Mouse (Mus musculus) frontal cortex, adult (tissue): ENCODE measurements around the gene Rpl18a.

ENCODE experiments used
- ATAC-seq: cut with Nextera tagmentation; 2 replicates; pipeline ENCODE4 v1.9.2; 2017; ENCODE audit warnings: mild to moderate bottlenecking, moderate library complexity, mixed read lengths; ENCODE audit not compliant: low TSS enrichment

Gene Rpl18a

DNA sequence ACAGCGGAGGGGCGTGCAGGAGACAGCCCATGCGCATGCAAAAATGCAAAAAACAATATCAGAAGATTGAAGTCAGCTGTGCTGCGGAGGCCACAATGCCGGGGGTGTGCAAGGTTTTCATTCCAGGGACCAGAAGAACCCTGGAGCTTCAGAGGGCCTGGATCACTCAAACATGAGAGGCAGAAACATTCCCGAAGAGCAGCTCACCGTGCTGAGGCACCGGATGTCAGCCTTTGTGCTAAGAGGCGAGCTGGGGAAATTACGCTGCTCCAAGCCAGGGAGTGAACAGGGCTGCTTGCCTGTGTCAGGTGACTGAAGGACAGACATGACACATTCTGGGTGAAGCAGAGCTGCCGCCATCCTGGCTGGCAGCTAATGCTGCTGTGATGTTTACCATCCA lies 16.7 kb downstream of the Rpl18a start:
- peak; percentile 48 for ATAC-seq

DNA sequence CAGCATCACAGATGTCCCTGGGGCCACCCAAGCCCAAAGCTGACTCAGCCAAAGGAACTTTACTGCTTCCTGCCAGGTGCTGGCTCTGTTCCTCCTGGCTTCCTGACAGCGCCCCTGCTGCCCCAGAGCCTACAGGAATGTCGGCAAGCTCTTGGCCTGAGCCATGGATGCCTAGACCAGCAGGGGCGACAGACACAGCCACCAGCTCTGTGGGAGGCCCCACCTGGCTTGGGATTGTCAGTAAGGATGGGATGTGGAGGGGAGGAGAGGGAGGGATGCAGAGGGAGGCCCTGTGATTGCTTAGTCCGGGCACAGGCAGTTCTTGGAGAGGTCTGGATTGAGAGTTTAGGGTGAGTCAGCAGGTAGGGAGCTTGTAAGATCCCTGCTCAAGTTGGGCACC lies 17.1 kb downstream of the Rpl18a start:
- ATAC-seq, result peak; percentile 56

DNA sequence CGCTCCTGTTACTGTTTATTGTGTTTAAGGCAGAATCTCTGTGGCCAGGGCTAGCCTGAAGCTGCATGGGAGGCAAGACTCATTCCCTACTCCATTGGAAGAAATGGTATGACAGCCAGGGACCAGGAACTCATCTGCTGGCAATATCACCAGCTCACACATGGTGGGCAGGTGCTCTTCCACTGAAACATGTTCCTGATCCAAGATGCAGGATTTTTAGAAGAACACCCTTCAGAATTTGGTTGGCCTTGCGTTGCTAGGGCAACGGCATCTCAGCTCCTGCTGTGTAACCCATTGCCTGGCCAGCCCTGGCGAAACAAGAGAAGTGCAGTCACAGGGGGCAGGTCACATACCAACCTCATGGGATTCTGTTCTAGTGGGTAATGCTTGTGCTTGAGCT lies 17.7 kb downstream of the Rpl18a start:
- ATAC-seq, result peak; percentile 58

DNA sequence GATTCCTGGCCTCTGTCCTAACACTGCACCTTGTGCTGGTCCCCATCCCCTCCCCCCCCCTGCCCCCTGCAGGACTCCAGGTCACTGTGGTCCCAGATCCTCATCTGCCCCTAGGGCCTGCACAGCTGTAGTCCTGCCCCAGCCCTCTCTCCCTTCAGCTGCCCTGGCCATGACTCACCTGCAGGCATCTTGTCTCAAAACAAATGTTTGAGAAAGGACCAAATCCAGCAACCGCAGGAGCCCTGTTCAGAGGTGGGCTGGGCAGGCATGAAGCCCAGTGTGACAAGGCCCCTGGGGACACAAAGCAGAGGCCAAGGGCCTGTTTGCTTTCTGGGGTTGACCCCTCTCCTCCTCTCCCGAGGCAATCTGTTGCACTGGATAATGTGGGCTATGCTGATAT lies 19.0 kb downstream of the Rpl18a start:
- ATAC-seq, result no peak

DNA sequence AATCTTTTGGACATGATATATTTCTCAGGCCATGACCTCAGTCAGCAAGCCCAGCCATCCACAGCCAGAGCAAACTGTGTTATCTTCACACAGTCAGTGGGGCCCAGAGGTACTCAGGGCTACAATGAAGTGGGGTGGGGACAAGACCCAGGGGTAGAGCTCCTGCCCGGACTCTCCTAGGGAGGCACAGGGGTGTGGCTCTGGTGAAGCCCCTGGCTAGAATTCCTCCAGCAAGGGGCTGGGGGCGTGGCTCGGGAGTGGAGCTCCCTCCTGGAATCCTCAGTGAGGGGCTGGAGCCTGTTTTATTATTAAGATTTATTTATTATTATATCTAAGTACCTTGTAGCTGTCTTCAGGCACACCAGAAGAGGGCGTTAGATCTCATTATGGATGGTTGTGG lies 20.8 kb downstream of the Rpl18a start:
- no peak for ATAC-seq

DNA sequence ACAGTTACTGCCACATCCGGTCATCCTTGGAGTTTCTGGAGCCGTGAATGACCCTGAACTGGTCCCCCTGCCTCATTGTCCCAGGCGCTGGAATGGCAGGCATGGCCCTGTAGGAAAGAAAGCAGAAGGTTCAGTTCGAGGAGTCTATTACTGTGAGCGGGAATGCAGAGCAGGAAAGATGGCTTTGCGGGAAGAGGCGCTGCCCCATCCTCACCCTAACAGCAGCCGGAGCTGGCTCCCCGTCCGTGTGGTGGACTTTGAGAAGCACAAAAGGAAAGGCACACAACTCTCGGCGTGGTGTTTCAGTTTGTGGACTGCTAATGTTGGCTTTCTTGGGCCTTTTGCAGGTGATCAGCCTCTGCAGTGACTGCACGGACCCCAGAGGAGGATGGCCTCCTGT lies 22.8 kb downstream of the Rpl18a start:
- ATAC-seq, result no peak

DNA sequence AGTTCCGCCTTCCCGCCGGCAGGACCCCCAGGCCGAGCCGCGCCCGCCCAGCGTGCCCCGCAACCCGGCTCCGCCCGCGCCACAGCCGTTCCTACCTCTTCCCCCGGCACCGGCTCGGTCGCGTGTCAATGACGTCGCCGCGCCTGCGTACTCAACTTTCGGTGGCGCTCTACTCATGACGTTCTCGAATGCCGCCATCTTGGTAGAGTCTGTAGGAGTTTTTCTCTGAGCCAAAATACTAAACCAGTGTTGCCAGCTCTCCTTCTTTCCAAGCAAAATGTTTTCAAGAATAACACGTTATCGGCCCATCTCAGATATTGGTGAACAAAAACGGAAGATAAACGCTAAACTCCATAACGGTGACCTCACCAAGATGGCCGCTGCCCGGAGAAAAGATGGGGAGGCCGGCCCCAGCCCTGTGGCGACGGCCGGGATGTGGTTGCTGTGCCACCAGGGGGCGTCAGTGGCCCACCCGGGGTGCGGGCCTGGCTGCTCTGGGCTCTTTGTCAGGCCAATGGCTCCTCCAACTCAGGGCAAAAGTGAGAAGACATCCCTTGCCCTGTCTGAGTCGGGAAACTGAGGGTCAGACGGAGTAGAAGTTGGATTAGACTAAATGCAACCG lies 23.7 kb downstream of the Rpl18a start, which contains the start of gene Ccdc124:
Ccdc124 (minus strand) TSS at position 572 of the 622 bp plus-strand sequence.
- peak; percentile 73 for ATAC-seq

DNA sequence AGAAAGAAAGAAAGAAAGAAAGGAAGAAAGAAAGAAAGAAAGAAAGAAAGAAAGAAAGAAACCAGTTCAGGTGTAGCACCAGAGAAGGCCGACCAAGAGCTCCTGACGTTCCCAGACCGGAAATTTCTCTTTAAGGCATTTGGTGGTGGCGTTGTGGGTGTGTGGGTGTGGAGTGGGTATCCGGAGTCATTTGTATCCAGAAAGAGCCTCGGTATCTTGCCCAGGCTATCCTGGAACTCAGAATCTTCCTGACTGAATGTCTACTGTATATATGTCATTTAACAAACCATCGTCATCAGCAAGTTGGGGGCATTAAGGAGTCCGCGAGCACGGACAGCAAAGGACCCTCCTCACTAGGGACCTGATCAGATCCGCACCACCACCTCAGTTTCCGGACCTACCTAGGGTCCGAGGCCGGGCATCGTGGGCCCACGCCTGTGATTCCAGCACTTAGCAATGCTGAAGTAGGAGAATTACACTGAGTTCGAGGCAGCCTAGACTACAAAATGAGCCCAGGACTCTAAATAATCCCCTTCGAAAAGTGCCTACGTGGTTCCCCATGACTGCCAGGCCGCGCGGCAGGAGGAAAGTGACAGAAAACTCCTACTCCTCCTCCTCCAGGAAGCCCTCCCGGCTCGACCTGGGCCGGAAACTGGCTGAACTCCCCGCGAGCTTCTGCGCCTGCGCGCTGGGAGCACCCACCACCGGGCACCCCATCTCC lies 24.4 kb downstream of the Rpl18a start:
- ATAC-seq, result no peak

DNA sequence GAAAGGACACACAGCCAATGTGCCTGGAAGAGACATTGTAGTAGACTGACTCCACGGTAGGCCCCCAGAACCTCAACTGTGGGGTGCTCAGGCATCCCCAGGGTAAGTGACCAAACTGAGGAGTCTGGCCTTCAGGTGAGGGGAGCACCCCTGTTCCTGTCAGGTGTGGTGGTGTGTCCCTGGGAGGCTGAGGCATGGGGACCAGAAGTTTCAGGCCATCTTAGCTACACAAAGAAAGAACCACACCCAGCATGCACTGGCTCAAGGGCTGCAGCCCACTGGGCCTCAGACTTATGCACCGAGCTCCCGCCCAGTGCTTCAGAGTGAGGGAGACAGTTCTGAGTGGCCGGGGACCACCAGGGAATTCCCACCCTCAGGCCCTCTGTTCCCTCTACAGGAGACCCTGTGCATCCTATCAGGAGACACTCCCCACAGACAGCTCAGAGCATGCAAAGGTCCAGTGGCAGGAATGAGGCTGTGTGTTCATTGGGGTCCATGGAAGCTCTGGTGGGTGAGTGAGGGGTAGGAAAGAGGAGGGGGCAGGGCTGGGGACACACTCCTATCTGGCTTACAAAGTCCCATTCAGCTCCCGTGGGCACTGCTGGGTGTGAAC lies 25.9 kb downstream of the Rpl18a start:
- no peak for ATAC-seq

DNA sequence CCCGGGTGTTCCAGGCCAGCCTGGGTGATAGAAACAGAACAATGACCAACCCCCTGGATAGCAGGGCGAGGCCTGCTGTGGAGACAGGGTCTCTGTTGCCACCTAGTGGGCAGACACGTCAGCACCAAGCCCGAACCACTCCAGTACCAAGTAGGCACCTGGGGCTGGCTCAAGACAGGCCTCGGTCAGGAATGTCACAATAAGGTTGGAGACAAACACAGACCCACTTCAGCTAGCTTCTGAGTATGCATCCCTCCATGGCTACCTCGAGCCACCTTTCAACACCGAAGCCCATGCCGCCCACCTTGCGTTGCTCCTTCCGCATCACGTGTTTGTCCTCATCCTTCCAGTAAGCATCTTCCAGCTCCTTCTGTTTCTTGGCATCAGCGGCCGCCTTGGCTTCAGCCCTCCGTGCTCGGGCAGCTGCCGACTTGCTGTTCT lies 27.6 kb downstream of the Rpl18a start:
- ATAC-seq, result peak; percentile 31

DNA sequence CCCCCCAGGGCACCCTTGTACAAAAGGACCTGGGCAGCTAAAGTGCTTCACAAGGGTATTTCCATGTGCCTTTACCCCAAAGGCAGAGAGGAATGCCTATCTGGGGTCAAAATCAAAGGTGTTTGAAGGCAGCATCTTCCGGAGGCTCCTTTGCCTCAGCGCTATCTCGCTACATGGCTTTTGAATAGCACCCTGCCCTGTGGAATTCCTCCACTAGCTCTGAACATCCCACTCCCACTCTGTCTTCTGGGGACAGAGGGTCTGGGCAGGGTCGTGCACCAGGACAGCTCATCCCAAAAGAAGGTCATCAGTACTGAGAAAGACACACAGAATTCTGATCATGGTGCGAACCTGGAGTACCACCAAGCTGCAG lies 28.0 kb downstream of the Rpl18a start:
- ATAC-seq, result no peak

DNA sequence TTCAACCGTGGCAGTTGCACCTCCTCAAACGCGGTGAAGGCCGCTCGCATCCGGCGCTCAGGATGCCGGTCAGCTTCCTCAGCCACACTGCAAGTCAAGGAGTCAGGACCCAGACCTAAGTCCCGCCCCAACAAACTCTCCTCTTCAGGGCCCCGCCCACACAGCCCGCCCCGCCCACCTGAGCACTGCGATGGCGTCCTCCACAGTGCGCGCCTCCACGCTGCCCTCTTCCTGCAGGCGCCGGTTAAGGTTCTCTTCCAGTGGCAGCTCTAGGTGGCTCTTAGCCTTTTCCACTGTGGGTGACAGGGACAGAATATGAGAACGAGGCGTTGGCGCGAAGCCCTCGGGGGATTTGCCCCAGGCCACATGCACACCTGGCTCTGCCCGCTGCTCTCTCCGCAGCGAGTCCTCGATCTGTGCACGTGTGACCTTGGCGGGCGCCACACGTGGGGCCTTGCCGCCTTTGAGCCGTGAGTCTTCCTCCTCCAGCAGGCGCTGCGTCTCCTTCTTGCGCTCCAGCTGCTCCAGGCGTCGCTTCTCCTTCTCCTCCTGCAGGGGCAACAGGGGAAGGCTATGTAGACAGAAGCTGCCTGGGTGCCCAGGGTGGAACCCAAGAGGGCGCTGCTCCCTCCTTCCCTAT lies 28.5 kb downstream of the Rpl18a start:
- no peak for ATAC-seq

DNA sequence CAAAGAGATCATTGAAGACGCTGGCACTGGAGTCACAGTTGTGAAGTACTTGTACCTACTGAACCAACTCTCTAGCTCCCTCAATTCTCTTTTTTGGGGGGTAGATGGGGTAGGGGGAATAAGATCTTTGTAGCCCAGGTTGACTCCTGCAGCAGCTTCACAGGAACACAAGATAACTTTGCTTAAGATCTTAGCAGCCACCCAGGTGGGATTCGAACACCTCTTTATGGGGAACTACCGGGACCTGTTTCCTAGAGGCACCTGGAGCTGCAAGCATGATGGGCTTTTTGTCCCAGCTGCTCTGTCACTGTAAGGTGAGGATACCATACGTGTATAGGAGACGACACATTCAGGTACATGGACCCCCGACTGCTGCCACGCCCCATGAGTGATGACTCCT lies 30.6 kb downstream of the Rpl18a start:
- no peak for ATAC-seq

DNA sequence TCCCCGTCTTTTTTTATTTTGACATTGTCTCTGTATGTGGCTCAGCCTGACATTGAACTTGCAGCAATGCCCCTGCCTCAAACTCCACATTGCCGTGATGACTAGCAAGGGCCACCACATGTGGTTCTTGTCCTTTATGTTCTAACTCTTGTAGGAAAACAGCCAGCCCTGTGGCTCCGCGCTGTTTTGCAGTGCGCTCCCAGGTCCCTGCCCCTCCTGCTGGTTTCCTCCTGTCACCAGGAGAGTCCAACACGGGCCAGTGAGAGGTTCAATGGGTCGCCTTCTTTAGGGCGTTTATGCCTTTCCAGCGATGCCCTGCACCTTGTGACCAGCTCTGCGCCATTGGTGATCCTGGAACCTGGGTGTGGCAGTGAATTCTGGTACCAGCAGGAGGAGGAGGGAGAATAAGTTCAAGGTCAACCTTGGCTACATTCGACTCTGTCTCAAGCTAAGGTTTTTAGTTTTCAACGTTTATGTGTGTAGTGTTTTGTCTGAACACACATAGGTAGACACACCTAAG lies 31.2 kb downstream of the Rpl18a start:
- peak; percentile 4; the same call in 1 of the 2 replicates for ATAC-seq

DNA sequence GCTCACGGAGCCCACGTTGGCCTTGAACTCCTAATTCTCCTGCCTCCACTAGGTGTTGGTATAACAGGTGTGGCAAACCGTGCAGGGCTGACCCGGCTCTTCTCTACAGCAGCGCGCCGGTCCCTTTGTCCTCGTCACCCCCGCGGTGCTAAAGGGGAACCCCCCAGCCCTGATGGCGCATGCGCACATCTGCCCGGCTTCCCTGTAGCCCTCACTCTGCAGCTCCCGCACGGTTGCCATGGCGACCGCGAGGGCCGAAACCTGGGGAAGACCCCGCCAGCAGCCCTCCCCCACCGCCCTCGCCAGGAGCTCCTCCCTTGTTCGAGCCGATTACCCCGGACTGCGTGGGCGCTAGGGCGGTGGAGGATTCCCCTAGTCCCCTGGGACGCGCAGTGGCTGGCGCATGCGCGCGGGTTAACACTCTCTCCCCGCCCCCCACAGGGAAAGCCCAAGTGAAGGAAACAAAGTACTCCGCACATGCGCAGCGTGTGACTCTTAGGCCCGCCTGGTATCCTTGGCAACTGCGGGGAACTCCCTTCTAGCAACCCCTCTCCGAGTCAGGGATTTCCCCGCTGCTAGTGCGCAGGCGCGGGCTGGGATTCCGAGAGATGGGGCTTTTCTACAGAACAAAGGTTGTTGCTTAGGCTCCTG lies 31.7 kb downstream of the Rpl18a start:
- ATAC-seq, result peak; percentile 69

DNA sequence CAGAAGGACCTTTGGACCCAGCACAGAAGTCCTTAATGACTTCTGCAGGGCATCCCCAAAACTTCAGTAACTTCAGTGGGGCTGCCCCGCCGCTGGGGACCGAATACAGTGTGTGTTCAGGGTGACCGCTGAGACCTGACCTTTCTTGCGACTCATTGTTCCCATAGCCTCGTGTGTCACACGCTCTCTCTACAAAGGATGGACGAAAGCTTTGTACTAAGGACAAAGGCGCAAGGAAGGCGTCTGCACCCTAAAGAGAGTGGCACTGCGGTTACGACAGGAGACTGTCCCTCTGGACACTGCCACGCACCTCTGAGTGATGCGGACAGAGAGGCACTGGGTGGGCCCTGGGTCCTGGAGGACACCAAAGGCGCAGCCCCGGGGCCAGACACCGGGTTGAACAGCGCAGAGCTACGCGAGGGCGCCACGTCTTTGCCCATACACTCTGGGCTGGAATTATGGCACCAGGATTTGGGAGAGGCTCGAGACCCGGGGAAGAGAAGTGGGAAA lies 32.4 kb downstream of the Rpl18a start:
- 0 out of 2 replicates have a peak, but pooled peaks have one; percentile 1 for ATAC-seq

DNA sequence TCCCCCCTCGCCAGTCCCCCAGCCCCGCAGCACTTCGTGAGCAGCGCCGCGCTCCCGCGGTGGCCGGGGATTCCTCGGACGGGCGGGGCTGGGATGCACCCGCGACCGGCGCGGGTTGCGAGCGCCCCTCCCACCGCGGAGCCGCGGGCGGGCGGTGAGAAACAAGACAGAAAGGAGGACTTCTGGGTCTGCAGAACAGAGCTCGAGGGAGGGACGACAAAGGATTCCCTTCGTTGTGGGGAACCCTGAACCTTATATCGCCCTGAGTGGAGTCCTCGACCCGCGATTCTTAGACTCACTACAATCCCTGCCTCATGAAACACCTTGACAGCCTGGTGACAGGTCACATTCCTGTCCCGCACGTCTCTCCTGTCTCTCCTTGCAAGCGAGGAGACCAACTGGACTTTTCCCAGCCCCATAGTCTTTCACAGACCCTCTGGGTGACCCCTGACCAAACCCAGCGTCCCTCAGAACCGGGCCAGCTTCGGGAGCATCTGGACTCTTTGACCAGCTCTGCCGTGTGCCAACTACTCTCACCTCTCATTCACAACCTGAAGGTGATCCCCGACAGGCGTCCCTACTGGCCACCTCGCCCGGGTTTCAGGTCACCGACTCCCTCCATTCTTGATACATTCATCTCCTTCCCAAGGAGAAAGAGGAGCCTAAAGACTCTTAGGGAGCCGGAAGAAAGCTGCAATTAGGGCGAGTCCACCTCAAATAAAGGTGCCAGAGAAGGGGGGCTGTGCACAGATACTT lies 33.1 kb downstream of the Rpl18a start:
- ATAC-seq, result no peak

DNA sequence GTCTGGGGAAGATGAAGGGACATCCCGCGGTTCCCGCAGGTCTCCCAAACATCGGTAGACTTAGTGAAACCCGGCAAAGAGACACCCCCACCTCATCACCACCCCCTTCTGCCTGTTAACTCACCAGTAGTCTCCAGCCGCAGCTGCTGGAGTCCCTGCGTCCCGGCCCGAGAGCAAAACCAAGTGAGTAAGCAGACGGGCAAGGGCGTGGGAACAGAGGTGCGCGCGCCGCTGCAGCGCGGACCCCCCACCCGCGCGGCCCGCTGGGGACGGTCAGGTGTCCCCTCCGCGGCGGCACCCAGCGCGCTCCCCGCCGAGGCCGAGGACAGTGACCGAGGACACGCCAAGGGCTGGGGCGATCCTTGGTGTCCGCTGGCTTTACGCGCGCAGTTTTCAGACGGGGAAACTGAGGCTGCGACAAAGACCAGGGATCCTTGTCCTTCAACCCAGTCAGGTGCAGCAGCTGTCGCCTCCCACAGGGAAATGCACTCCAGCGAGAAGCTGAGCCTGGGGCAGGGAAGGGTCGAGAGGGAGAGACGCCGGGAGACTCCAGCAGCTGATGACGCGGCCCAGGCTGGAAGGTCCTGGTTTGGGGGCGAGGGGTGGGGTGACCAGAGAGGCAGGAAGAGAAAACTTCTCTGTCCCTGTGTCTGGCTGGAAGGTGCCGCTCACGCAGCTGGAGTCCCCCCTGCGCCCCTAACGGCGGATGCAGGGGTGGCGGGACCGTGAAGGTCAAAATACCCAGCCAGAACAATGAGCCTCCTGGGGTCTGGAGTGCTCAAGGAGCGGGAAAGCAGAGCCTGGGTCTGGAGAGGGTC lies 34.2 kb downstream of the Rpl18a start, which contains the start of gene Kcnn1:
Kcnn1 (minus strand) TSS at position 435 of the 818 bp plus-strand sequence.
- no peak for ATAC-seq

DNA sequence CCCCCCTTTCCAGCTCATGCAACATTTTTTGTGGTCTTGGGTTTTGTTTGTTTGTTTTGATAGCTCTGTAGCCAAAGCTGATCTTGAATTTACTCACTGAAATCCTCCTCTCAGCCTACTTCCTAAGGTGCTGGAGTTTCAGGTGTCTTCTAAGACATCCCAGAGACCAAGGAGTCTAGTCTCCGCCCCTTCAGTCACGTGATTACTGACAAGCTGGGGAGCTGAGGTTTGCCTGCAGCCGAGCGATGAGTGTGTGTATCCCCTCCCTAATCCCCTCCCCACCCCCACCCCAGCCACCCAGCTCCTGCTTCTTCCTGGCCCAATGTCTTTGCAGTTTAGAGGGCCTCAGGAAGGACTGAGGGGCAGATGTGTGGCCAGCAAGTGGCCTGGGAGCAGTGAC lies 39.7 kb downstream of the Rpl18a start:
- no peak for ATAC-seq
